Mouse (Mus musculus): ENCODE measurements around the gene Tas1r2. TPM values are rescaled to one million over a fixed set of nuclear protein-coding genes. Genes with fewer than 3 reads are reported as not detected.

The Tas1r2 gene
- polyA plus RNA-seq, 1 experiment from 2014 or later = not detected

DNA sequence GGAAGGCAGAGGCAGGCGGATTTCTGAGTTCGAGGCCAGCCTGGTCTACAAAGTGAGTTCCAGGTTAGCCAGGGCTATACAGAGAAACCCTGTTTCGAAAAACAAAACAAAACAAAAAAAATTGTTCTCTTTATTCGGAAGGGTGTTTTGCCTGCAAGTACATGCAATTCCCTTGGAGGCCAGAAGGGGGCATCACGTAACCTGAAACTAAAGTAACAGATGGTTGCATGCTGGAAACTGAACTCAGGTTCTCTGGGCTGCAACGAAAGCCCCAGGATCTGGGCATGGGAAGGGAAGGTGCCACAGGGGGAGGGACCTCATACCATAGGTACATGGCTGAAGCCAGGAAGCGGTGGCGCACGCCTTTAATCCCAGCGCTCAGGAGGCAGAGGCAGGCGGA, 50.1 kb downstream of the Tas1r2 start:
- Histone ChIP-seq H3K27me3 (replicated peaks; ENCODE audit: insufficient read depth, low read length) (no peaks in the 10 kb centered on the region), H3K4me2 (replicated peaks; ENCODE audit: low read depth, low read length) (no peak overlapping the region), H3K36me3 (ENCODE audit: insufficient read depth, low read length) (no peaks in the 10 kb centered on the region), H3K27ac (ENCODE audit: low read length) (no peak overlapping the region), H3K9ac (replicated peaks; ENCODE audit: low read depth) (no peak overlapping the region), H3K4me1 (ENCODE audit: insufficient read depth, low read depth, low read length) (no peaks in the 10 kb centered on the region), H3K4me3 (ENCODE audit: low read depth, low read length) (no peak overlapping the region), H3K9me3 (ENCODE audit: low read length) (no peaks in the 10 kb centered on the region)
- no peak for ATAC-seq
- TF ChIP-seq EP300 (IDR thresholded peaks at IDR 0.05) = no peak
- peak; percentile 39 for TF ChIP-seq CTCF (IDR thresholded peaks at IDR 0.05)
- DNase-seq (ENCODE audit: low spot score) = no peak
- 84% methylated on average over 11 of the region's 11 CpGs for WGBS

DNA sequence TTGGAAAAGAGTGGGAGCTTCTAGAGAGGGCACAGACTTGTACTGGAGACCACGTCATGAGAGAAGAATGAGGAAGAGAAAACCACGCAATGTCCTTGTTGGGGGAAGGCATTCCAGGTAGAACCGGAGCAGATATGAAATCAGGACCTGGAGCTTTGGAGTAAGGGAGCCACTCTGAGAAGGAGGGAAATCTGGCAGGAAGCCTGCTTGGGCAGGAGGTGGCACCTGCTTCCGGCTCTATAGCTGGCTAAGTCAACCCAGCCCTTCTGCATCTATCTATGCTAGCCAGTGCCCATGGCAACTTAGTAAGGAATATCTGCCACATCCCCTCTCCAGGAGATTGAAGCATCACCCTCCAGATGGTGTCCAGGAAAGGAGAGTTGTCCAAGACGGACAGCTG, 52.6 kb downstream of the Tas1r2 start:
- no peak overlapping the region for H3K4me3 ChIP-seq (ENCODE audit: low read depth, low read length)
- H3K27ac ChIP-seq (ENCODE audit: low read length) = no peak overlapping the region
- no peaks in the 10 kb centered on the region for H3K36me3 ChIP-seq (ENCODE audit: insufficient read depth, low read length)
- no peaks in the 10 kb centered on the region for H3K4me1 ChIP-seq (ENCODE audit: insufficient read depth, low read depth, low read length)
- ATAC-seq (no peak), DNase-seq (ENCODE audit: low spot score) (peak; percentile 33)
- no peaks in the 10 kb centered on the region for H3K27me3 ChIP-seq (replicated peaks; ENCODE audit: insufficient read depth, low read length)
- H3K9me3 ChIP-seq (ENCODE audit: low read length) = no peaks in the 10 kb centered on the region
- WGBS = 56% methylated on average over 5 of the region's 5 CpGs
- TF ChIP-seq CTCF (IDR thresholded peaks at IDR 0.05) (no peak), EP300 (IDR thresholded peaks at IDR 0.05) (no peak)
- no peak overlapping the region for H3K4me2 ChIP-seq (replicated peaks; ENCODE audit: low read depth, low read length)
- no peak overlapping the region for H3K9ac ChIP-seq (replicated peaks; ENCODE audit: low read depth)

DNA sequence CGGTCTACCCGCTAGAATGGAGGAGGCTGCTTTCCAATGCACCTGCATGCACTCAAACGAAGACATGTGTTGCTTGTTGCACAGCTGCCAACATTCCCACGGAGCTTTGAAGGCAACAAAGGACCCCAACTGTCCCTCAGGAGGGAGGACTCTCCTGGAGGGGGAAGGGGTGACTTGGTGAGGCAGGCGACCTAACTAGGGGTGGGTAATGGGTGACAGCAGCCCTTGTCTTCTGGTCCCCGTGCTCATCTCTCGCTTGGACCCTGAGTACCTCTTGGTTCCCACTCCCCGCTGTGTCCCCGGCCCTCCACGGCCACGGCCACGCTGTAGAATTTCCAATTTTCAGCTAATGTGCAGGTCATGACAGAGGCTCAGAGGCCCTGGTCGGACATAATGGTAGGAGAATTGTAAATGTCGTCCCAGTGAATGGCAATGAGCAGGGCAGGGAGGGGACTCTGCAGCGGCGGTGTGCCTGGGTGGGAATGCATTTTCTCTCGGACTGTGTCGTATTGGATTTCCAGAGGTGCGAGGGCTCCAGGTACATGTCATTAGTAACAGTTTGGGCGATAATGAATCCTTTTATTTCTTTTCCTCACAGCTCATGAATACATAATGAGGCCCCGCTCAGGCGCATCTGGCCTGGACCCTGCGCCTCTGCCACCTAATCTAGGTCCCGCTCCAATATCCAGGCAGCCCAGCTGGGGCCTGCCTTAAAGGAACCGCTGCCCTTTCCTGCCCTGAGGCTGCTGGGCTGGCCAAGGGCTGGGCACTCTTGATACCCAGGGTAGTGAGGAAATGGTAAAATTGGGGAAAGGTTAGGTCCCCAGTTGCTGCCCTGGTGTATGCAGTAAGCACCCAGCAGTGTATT, 57.4 kb downstream of the Tas1r2 start:
- DNase-seq (ENCODE audit: low spot score) = no peak
- Histone ChIP-seq H3K9me3 (ENCODE audit: low read length) (no peaks in the 10 kb centered on the region), H3K4me1 (ENCODE audit: insufficient read depth, low read depth, low read length) (no peaks in the 10 kb centered on the region), H3K36me3 (ENCODE audit: insufficient read depth, low read length) (no peaks in the 10 kb centered on the region), H3K4me3 (ENCODE audit: low read depth, low read length) (no peak overlapping the region), H3K27ac (ENCODE audit: low read length) (no peak overlapping the region), H3K27me3 (replicated peaks; ENCODE audit: insufficient read depth, low read length) (no peaks in the 10 kb centered on the region), H3K4me2 (replicated peaks; ENCODE audit: low read depth, low read length) (no peak overlapping the region), H3K9ac (replicated peaks; ENCODE audit: low read depth) (no peak overlapping the region)
- TF ChIP-seq EP300 (IDR thresholded peaks at IDR 0.05) = no peak
- no peak for TF ChIP-seq CTCF (IDR thresholded peaks at IDR 0.05)
- WGBS = 53% methylated on average over 25 of the region's 25 CpGs
- ATAC-seq = no peak

DNA sequence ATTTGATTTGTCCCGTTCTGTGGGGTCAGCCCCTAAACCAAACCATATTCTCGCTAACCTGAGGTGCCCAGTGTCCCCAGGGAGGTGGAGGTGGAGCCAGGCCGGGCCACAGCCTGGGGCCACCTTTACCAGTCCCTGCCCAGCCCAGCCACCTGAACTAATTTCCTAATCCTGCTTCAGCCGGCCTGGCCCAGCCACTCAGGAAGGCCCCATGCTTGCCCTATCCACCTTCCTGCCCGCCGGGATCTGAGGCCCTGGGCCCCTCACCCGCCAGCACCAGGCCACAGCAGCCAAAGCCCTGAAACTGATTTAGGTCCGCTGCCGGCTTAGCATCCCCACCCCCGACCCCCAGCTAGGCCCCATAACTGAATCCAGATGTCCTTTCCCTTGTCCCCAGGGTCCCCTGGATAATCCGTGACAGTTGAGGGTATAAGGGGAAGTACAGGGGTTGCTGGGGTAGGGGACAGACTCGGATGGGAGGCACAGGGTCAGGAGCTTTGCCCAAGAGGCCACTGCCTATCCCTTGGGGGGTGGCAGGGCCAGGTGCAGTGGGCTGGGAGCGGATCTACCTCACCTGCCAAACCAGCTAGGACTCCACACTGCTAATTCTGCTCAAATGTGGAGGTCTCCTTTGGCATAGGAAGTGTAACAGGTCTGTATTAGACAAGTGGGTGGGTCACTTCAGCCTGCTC, 62.0 kb downstream of the Tas1r2 start:
- no peak for TF ChIP-seq CTCF (IDR thresholded peaks at IDR 0.05)
- TF ChIP-seq EP300 (IDR thresholded peaks at IDR 0.05) = no peak
- Histone ChIP-seq H3K9ac (replicated peaks; ENCODE audit: low read depth) (no peak overlapping the region), H3K27ac (ENCODE audit: low read length) (no peak overlapping the region), H3K27me3 (replicated peaks; ENCODE audit: insufficient read depth, low read length) (no peaks in the 10 kb centered on the region), H3K4me1 (ENCODE audit: insufficient read depth, low read depth, low read length) (no peaks in the 10 kb centered on the region), H3K36me3 (ENCODE audit: insufficient read depth, low read length) (no peaks in the 10 kb centered on the region), H3K4me3 (ENCODE audit: low read depth, low read length) (no peak overlapping the region), H3K4me2 (replicated peaks; ENCODE audit: low read depth, low read length) (no peak overlapping the region), H3K9me3 (ENCODE audit: low read length) (no peaks in the 10 kb centered on the region)
- 26% methylated on average over 13 of the region's 13 CpGs for WGBS
- no peak for ATAC-seq
- DNase-seq (ENCODE audit: low spot score) = no peak

DNA sequence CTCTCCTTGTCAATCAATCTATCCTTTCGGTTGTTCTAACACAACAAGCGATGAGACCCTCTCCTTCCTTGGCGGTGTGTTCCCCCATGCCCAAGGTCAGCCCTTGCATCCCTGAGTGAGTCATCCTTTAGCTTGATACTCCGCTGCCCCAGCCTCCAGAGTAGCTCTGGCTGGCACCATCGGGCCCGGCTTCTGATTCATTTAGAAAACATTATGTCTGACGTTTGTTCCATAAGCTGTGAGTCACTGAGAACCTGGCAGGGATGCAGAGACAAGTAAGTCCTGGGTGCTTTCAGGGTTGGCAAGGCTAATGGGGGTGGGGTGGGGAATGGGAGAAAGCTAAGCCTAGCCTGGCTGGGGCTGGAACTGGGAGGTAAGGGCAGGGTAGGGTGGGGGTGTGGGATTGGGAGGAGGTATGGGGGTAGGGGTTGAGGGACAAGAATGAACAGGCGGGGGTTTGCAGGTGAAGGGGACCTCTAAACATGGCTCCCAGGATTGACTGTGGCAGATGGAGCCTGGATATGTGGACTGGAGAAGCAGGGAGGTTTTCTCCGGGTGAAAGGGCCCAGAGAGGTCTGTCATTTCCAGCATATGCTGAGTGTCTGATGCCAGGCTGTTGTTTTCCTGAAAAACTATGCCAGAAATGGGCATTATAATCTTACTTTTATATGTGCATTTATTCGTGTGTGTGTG, 63.3 kb downstream of the Tas1r2 start:
- Histone ChIP-seq H3K4me3 (ENCODE audit: low read depth, low read length) (no peak overlapping the region), H3K36me3 (ENCODE audit: insufficient read depth, low read length) (no peaks in the 10 kb centered on the region), H3K27ac (ENCODE audit: low read length) (no peak overlapping the region), H3K4me1 (ENCODE audit: insufficient read depth, low read depth, low read length) (no peaks in the 10 kb centered on the region), H3K9me3 (ENCODE audit: low read length) (no peaks in the 10 kb centered on the region), H3K4me2 (replicated peaks; ENCODE audit: low read depth, low read length) (no peak overlapping the region), H3K9ac (replicated peaks; ENCODE audit: low read depth) (no peak overlapping the region), H3K27me3 (replicated peaks; ENCODE audit: insufficient read depth, low read length) (no peaks in the 10 kb centered on the region)
- ATAC-seq = no peak
- 80% methylated on average over 10 of the region's 10 CpGs for WGBS
- TF ChIP-seq EP300 (IDR thresholded peaks at IDR 0.05) (no peak), CTCF (IDR thresholded peaks at IDR 0.05) (no peak)
- DNase-seq (ENCODE audit: low spot score) = no peak

DNA sequence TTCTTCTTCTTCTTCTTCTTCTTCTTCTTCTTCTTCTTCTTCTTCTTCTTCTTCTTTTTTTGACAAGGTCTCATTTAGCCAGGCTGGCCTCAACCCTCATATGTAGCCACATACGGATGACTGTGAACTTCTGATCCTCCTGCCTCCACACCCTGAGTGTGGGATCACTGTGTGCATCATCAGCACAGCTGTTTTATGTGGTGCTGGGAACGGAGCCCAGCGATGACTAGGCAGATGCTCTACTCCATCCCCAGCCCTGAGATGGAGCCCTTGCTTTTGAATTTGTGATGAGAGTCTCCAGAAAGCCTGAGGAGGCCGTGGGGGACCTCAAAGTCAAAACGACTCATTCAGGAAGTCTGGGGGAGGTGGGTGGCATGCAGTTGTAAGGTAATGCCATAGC, 65.6 kb downstream of the Tas1r2 start:
- Histone ChIP-seq H3K36me3 (ENCODE audit: insufficient read depth, low read length) (no peaks in the 10 kb centered on the region), H3K4me3 (ENCODE audit: low read depth, low read length) (no peak overlapping the region), H3K27me3 (replicated peaks; ENCODE audit: insufficient read depth, low read length) (no peaks in the 10 kb centered on the region), H3K4me2 (replicated peaks; ENCODE audit: low read depth, low read length) (no peak overlapping the region), H3K9me3 (ENCODE audit: low read length) (no peaks in the 10 kb centered on the region), H3K9ac (replicated peaks; ENCODE audit: low read depth) (no peak overlapping the region), H3K4me1 (ENCODE audit: insufficient read depth, low read depth, low read length) (no peaks in the 10 kb centered on the region), H3K27ac (ENCODE audit: low read length) (no peak overlapping the region)
- WGBS = 76% methylated on average over 5 of the region's 5 CpGs
- no peak for DNase-seq (ENCODE audit: low spot score)
- no peak for ATAC-seq
- TF ChIP-seq EP300 (IDR thresholded peaks at IDR 0.05) (no peak), CTCF (IDR thresholded peaks at IDR 0.05) (no peak)

Small RNA genes lying within 50 kb of the gene (microRNA-seq; reads per million reads assigned to microRNA genes)
- gene Mir7020 = not detected

Other genes with a start within 250 kb of the Tas1r2 start
- gene Iffo2, start 123.0 kb upstream of the Tas1r2 start, polyA plus RNA-seq (2015; fragmentation: Nextera tagmentation; extraction: Ambion mirVana) = 4.7 and 6.2 TPM in 2 replicates
- not detected in 2 replicates for gene Gm21969, start 50.4 kb upstream of the Tas1r2 start, polyA plus RNA-seq (2015; fragmentation: Nextera tagmentation; extraction: Ambion mirVana)
- gene Aldh4a1, start 30.7 kb upstream of the Tas1r2 start, polyA plus RNA-seq (2015; fragmentation: Nextera tagmentation; extraction: Ambion mirVana) = 13.4 and 19.7 TPM in 2 replicates
- not detected in 2 replicates for gene Pax7, start 180.0 kb downstream of the Tas1r2 start, polyA plus RNA-seq (2015; fragmentation: Nextera tagmentation; extraction: Ambion mirVana)

All from lung, postnatal 0 days (tissue).